Mouse (Mus musculus): ENCODE measurements at regions not wholly inside any gene's neighbourhood (a gene's known extent, or its start where the extent isn't known, plus 50 kb on each side); places are given as distances from the start of the nearest gene placed in this dataset.

- no peak for DNase-seq (ENCODE audit: low read depth, low spot score)
- H3K27me3 ChIP-seq (ENCODE audit: control insufficient read depth, insufficient read depth, low read length, poor library complexity, severe bottlenecking) = no peaks in the 10 kb centered on the region
- H3K36me3 ChIP-seq (ENCODE audit: control insufficient read depth, insufficient read depth, low read length, poor library complexity, severe bottlenecking) = no peaks in the 10 kb centered on the region
Observed at GRCm38 (mm10) chr15:24635620-24636019, 777.9 kb downstream of the Basp1 start.

GRCm38 (mm10) chr15:24596242-24596641 is 817.3 kb downstream of the Basp1 start:
- H3K36me3 ChIP-seq (ENCODE audit: control insufficient read depth, insufficient read depth, low read length, poor library complexity, severe bottlenecking) = no peaks in the 10 kb centered on the region
- no peaks in the 10 kb centered on the region for H3K27me3 ChIP-seq (ENCODE audit: control insufficient read depth, insufficient read depth, low read length, poor library complexity, severe bottlenecking)
- peak; percentile 18 for DNase-seq (ENCODE audit: low read depth, low spot score)

GRCm38 (mm10) chr15:24588943-24589342 is 824.6 kb downstream of the Basp1 start:
- H3K27me3 ChIP-seq (ENCODE audit: control insufficient read depth, insufficient read depth, low read length, poor library complexity, severe bottlenecking) = no peaks in the 10 kb centered on the region
- peak; percentile 62 for DNase-seq (ENCODE audit: low read depth, low spot score)

GRCm38 (mm10) chr15:24566981-24567380 is 846.6 kb downstream of the Basp1 start:
- no peaks in the 10 kb centered on the region for H3K36me3 ChIP-seq (ENCODE audit: control insufficient read depth, insufficient read depth, low read length, poor library complexity, severe bottlenecking)
- no peaks in the 10 kb centered on the region for H3K27me3 ChIP-seq (ENCODE audit: control insufficient read depth, insufficient read depth, low read length, poor library complexity, severe bottlenecking)
- no peak for DNase-seq (ENCODE audit: low read depth, low spot score)

More at GRCm38 (mm10) chr15:24588943-24589342, 824.6 kb downstream of the Basp1 start:
- H3K36me3 ChIP-seq (ENCODE audit: control insufficient read depth, insufficient read depth, low read length, poor library complexity, severe bottlenecking) = no peaks in the 10 kb centered on the region

GRCm38 (mm10) chr15:24556806-24557205 is 856.8 kb downstream of the Basp1 start:
- Histone ChIP-seq H3K36me3 (ENCODE audit: control insufficient read depth, insufficient read depth, low read length, poor library complexity, severe bottlenecking) (no peaks in the 10 kb centered on the region), H3K27me3 (ENCODE audit: control insufficient read depth, insufficient read depth, low read length, poor library complexity, severe bottlenecking) (no peaks in the 10 kb centered on the region)
- DNase-seq (ENCODE audit: low read depth, low spot score) = no peak

- no peaks in the 10 kb centered on the region for H3K27me3 ChIP-seq (ENCODE audit: control insufficient read depth, insufficient read depth, low read length, poor library complexity, severe bottlenecking)
- no peak for DNase-seq (ENCODE audit: low read depth, low spot score)
- no peaks in the 10 kb centered on the region for H3K36me3 ChIP-seq (ENCODE audit: control insufficient read depth, insufficient read depth, low read length, poor library complexity, severe bottlenecking)
Observed at GRCm38 (mm10) chr15:24550108-24550507, 863.5 kb downstream of the Basp1 start.

GRCm38 (mm10) chr15:24530065-24530464 is 883.5 kb downstream of the Basp1 start:
- H3K36me3 ChIP-seq (ENCODE audit: control insufficient read depth, insufficient read depth, low read length, poor library complexity, severe bottlenecking) = no peaks in the 10 kb centered on the region

GRCm38 (mm10) chr15:24527379-24527778 is 886.2 kb downstream of the Basp1 start:
- Histone ChIP-seq H3K36me3 (ENCODE audit: control insufficient read depth, insufficient read depth, low read length, poor library complexity, severe bottlenecking) (no peaks in the 10 kb centered on the region), H3K27me3 (ENCODE audit: control insufficient read depth, insufficient read depth, low read length, poor library complexity, severe bottlenecking) (no peaks in the 10 kb centered on the region)
- DNase-seq (ENCODE audit: low read depth, low spot score) = no peak

More at GRCm38 (mm10) chr15:24530065-24530464, 883.5 kb downstream of the Basp1 start:
- no peak for DNase-seq (ENCODE audit: low read depth, low spot score)
- H3K27me3 ChIP-seq (ENCODE audit: control insufficient read depth, insufficient read depth, low read length, poor library complexity, severe bottlenecking) = no peaks in the 10 kb centered on the region

GRCm38 (mm10) chr15:24513926-24514325 is 899.6 kb downstream of the Basp1 start:
- Histone ChIP-seq H3K36me3 (ENCODE audit: control insufficient read depth, insufficient read depth, low read length, poor library complexity, severe bottlenecking) (no peaks in the 10 kb centered on the region), H3K27me3 (ENCODE audit: control insufficient read depth, insufficient read depth, low read length, poor library complexity, severe bottlenecking) (no peaks in the 10 kb centered on the region)
- no peak for DNase-seq (ENCODE audit: low read depth, low spot score)

- no peaks in the 10 kb centered on the region for H3K27me3 ChIP-seq (ENCODE audit: control insufficient read depth, insufficient read depth, low read length, poor library complexity, severe bottlenecking)
- DNase-seq (ENCODE audit: low read depth, low spot score) = no peak
- H3K36me3 ChIP-seq (ENCODE audit: control insufficient read depth, insufficient read depth, low read length, poor library complexity, severe bottlenecking) = no peaks in the 10 kb centered on the region
Observed at GRCm38 (mm10) chr15:24501907-24502559, 911.5 kb downstream of the Basp1 start.

- DNase-seq (ENCODE audit: low read depth, low spot score) = no peak
- no peaks in the 10 kb centered on the region for H3K36me3 ChIP-seq (ENCODE audit: control insufficient read depth, insufficient read depth, low read length, poor library complexity, severe bottlenecking)
- no peaks in the 10 kb centered on the region for H3K27me3 ChIP-seq (ENCODE audit: control insufficient read depth, insufficient read depth, low read length, poor library complexity, severe bottlenecking)
Observed at GRCm38 (mm10) chr15:24486235-24486634, 927.3 kb downstream of the Basp1 start.

- no peak for DNase-seq (ENCODE audit: low read depth, low spot score)
- H3K27me3 ChIP-seq (ENCODE audit: control insufficient read depth, insufficient read depth, low read length, poor library complexity, severe bottlenecking) = no peaks in the 10 kb centered on the region
- H3K36me3 ChIP-seq (ENCODE audit: control insufficient read depth, insufficient read depth, low read length, poor library complexity, severe bottlenecking) = no peaks in the 10 kb centered on the region
Observed at GRCm38 (mm10) chr15:24468239-24468638, 945.3 kb downstream of the Basp1 start.

- DNase-seq (ENCODE audit: low read depth, low spot score) = no peak
- Histone ChIP-seq H3K36me3 (ENCODE audit: control insufficient read depth, insufficient read depth, low read length, poor library complexity, severe bottlenecking) (no peaks in the 10 kb centered on the region), H3K27me3 (ENCODE audit: control insufficient read depth, insufficient read depth, low read length, poor library complexity, severe bottlenecking) (no peaks in the 10 kb centered on the region)
Observed at GRCm38 (mm10) chr15:24457726-24458125, 955.8 kb downstream of the Basp1 start.

- no peak for DNase-seq (ENCODE audit: low read depth, low spot score)
- no peaks in the 10 kb centered on the region for H3K27me3 ChIP-seq (ENCODE audit: control insufficient read depth, insufficient read depth, low read length, poor library complexity, severe bottlenecking)
- H3K36me3 ChIP-seq (ENCODE audit: control insufficient read depth, insufficient read depth, low read length, poor library complexity, severe bottlenecking) = no peaks in the 10 kb centered on the region
Observed at GRCm38 (mm10) chr15:24433083-24433482, 980.5 kb downstream of the Basp1 start.

- Histone ChIP-seq H3K36me3 (ENCODE audit: control insufficient read depth, insufficient read depth, low read length, poor library complexity, severe bottlenecking) (no peaks in the 10 kb centered on the region), H3K27me3 (ENCODE audit: control insufficient read depth, insufficient read depth, low read length, poor library complexity, severe bottlenecking) (no peaks in the 10 kb centered on the region)
- no peak for DNase-seq (ENCODE audit: low read depth, low spot score)
Observed at GRCm38 (mm10) chr15:24429154-24429553, 984.4 kb downstream of the Basp1 start.

All from splenic B cell, adult 2 months (primary cell).